Mouse (Mus musculus): ENCODE data around the gene Mchr1. TPM values are rescaled to one million over a fixed set of nuclear protein-coding genes. Genes with fewer than 3 reads are reported as not detected.

Mchr1 gene
- polyA plus RNA-seq, 1 experiment, result 0.18 TPM

GRCm38 (mm10) chr15:81248341-81248679 lies 13.0 kb downstream of the Mchr1 start:
- Histone ChIP-seq H3K36me3 (ENCODE audit: control insufficient read depth, insufficient read depth, low read length) (no peaks in the 10 kb centered on the region), H3K27ac (ENCODE audit: control insufficient read depth, insufficient read depth, low read length) (no peak overlapping the region), H3K4me3 (ENCODE audit: control insufficient read depth, insufficient read depth, low read length) (no peak overlapping the region), H3K27me3 (ENCODE audit: control insufficient read depth, insufficient read depth, low read length) (no peaks in the 10 kb centered on the region), H3K4me1 (replicated peaks; ENCODE audit: control insufficient read depth, insufficient read depth, low read length) (0 out of 2 replicates have a peak, but pooled peaks cover 2% of the 10 kb centered on the region)
- 87% methylated on average over 4 of the region's 4 CpGs for WGBS
- DNase-seq, result no peak
- TF ChIP-seq CTCF (IDR thresholded peaks at IDR 0.05; ENCODE audit: borderline replicate concordance, control insufficient read depth, extremely low read depth, insufficient read depth, low read length, poor library complexity) (no peak), POLR2A (IDR thresholded peaks at IDR 0.05; ENCODE audit: control insufficient read depth, extremely low read depth, insufficient read depth, low read length, poor library complexity) (no peak)

GRCm38 (mm10) chr15:81248951-81249579 lies 13.8 kb downstream of the Mchr1 start:
- TF ChIP-seq POLR2A (IDR thresholded peaks at IDR 0.05; ENCODE audit: control insufficient read depth, extremely low read depth, insufficient read depth, low read length, poor library complexity) (no peak), CTCF (IDR thresholded peaks at IDR 0.05; ENCODE audit: borderline replicate concordance, control insufficient read depth, extremely low read depth, insufficient read depth, low read length, poor library complexity) (no peak)
- DNase-seq, result no peak
- H3K4me3 ChIP-seq (ENCODE audit: control insufficient read depth, insufficient read depth, low read length), result no peak overlapping the region
- H3K36me3 ChIP-seq (ENCODE audit: control insufficient read depth, insufficient read depth, low read length), result no peaks in the 10 kb centered on the region
- no peak overlapping the region for H3K27ac ChIP-seq (ENCODE audit: control insufficient read depth, insufficient read depth, low read length)
- H3K4me1 ChIP-seq (replicated peaks; ENCODE audit: control insufficient read depth, insufficient read depth, low read length), result 0 out of 2 replicates have a peak, but pooled peaks cover 2% of the 10 kb centered on the region
- no peaks in the 10 kb centered on the region for H3K27me3 ChIP-seq (ENCODE audit: control insufficient read depth, insufficient read depth, low read length)
- 91% methylated on average over 4 of the region's 4 CpGs for WGBS

- no peaks in the 10 kb centered on the region for H3K36me3 ChIP-seq (ENCODE audit: control insufficient read depth, insufficient read depth, low read length)
- peaks cover 16% of the 10 kb centered on the region for H3K4me1 ChIP-seq (replicated peaks; ENCODE audit: control insufficient read depth, insufficient read depth, low read length)
- TF ChIP-seq POLR2A (IDR thresholded peaks at IDR 0.05; ENCODE audit: control insufficient read depth, extremely low read depth, insufficient read depth, low read length, poor library complexity) (no peak), CTCF (IDR thresholded peaks at IDR 0.05; ENCODE audit: borderline replicate concordance, control insufficient read depth, extremely low read depth, insufficient read depth, low read length, poor library complexity) (no peak)
- H3K27ac ChIP-seq (ENCODE audit: control insufficient read depth, insufficient read depth, low read length), result no peak overlapping the region
- WGBS, result 75% methylated on average over 4 of the region's 4 CpGs
- H3K4me3 ChIP-seq (ENCODE audit: control insufficient read depth, insufficient read depth, low read length), result no peak overlapping the region
- DNase-seq, result no peak
- H3K27me3 ChIP-seq (ENCODE audit: control insufficient read depth, insufficient read depth, low read length), result no peaks in the 10 kb centered on the region
Observed at GRCm38 (mm10) chr15:81252626-81253174, 17.4 kb downstream of the Mchr1 start.

GRCm38 (mm10) chr15:81253585-81253984 lies 18.3 kb downstream of the Mchr1 start:
- no peak for DNase-seq
- Histone ChIP-seq H3K27ac (ENCODE audit: control insufficient read depth, insufficient read depth, low read length) (no peak overlapping the region), H3K36me3 (ENCODE audit: control insufficient read depth, insufficient read depth, low read length) (no peaks in the 10 kb centered on the region), H3K27me3 (ENCODE audit: control insufficient read depth, insufficient read depth, low read length) (no peaks in the 10 kb centered on the region), H3K4me1 (replicated peaks; ENCODE audit: control insufficient read depth, insufficient read depth, low read length) (peaks cover 15% of the 10 kb centered on the region), H3K4me3 (ENCODE audit: control insufficient read depth, insufficient read depth, low read length) (no peak overlapping the region)
- TF ChIP-seq POLR2A (IDR thresholded peaks at IDR 0.05; ENCODE audit: control insufficient read depth, extremely low read depth, insufficient read depth, low read length, poor library complexity) (no peak), CTCF (IDR thresholded peaks at IDR 0.05; ENCODE audit: borderline replicate concordance, control insufficient read depth, extremely low read depth, insufficient read depth, low read length, poor library complexity) (no peak)
- WGBS, result 71% methylated on average over 2 of the region's 2 CpGs

GRCm38 (mm10) chr15:81254113-81254640 lies 18.9 kb downstream of the Mchr1 start:
- H3K36me3 ChIP-seq (ENCODE audit: control insufficient read depth, insufficient read depth, low read length), result no peaks in the 10 kb centered on the region
- no peak for DNase-seq
- TF ChIP-seq CTCF (IDR thresholded peaks at IDR 0.05; ENCODE audit: borderline replicate concordance, control insufficient read depth, extremely low read depth, insufficient read depth, low read length, poor library complexity) (no peak), POLR2A (IDR thresholded peaks at IDR 0.05; ENCODE audit: control insufficient read depth, extremely low read depth, insufficient read depth, low read length, poor library complexity) (no peak)
- WGBS, result 74% methylated on average over 8 of the region's 8 CpGs
- peaks cover 15% of the 10 kb centered on the region for H3K4me1 ChIP-seq (replicated peaks; ENCODE audit: control insufficient read depth, insufficient read depth, low read length)
- H3K27ac ChIP-seq (ENCODE audit: control insufficient read depth, insufficient read depth, low read length), result no peak overlapping the region
- H3K4me3 ChIP-seq (ENCODE audit: control insufficient read depth, insufficient read depth, low read length), result no peak overlapping the region
- no peaks in the 10 kb centered on the region for H3K27me3 ChIP-seq (ENCODE audit: control insufficient read depth, insufficient read depth, low read length)

GRCm38 (mm10) chr15:81255063-81255462 lies 19.8 kb downstream of the Mchr1 start:
- Histone ChIP-seq H3K4me3 (ENCODE audit: control insufficient read depth, insufficient read depth, low read length) (no peak overlapping the region), H3K4me1 (replicated peaks; ENCODE audit: control insufficient read depth, insufficient read depth, low read length) (peaks cover 15% of the 10 kb centered on the region), H3K27me3 (ENCODE audit: control insufficient read depth, insufficient read depth, low read length) (no peaks in the 10 kb centered on the region), H3K27ac (ENCODE audit: control insufficient read depth, insufficient read depth, low read length) (no peak overlapping the region), H3K36me3 (ENCODE audit: control insufficient read depth, insufficient read depth, low read length) (no peaks in the 10 kb centered on the region)
- no peak for DNase-seq
- TF ChIP-seq CTCF (IDR thresholded peaks at IDR 0.05; ENCODE audit: borderline replicate concordance, control insufficient read depth, extremely low read depth, insufficient read depth, low read length, poor library complexity), result no peak
- no peak for TF ChIP-seq POLR2A (IDR thresholded peaks at IDR 0.05; ENCODE audit: control insufficient read depth, extremely low read depth, insufficient read depth, low read length, poor library complexity)
- WGBS, result 7% methylated on average over 6 of the region's 6 CpGs

Measured in thymus, adult 2 months (tissue).